Mouse (Mus musculus): Measurements from ENCODE around the gene Lyrm9.

GRCm38 (mm10) chr11:78870891-78871290, 44.5 kb downstream of the Lyrm9 start:
- TF ChIP-seq POLR2A (IDR thresholded peaks at IDR 0.05; ENCODE audit: extremely low read depth, insufficient read depth, low read length) (no peak), CTCF (IDR thresholded peaks at IDR 0.05; ENCODE audit: low read depth, low read length) (no peak)
